Mouse (Mus musculus) spleen, adult 12 weeks (tissue): ENCODE results near the gene Mrpl42.
"Not testable (repeated sequence)": the region's sequence is repeated elsewhere in the genome, so short reads cannot be mapped to it uniquely, and the experiment has no call there.

Source experiments
- DNase-seq: peaks from one replicate; pipeline ENCODE4 v3.0.0; 2022; ENCODE audit warnings: low spot score

The Mrpl42 gene

DNA sequence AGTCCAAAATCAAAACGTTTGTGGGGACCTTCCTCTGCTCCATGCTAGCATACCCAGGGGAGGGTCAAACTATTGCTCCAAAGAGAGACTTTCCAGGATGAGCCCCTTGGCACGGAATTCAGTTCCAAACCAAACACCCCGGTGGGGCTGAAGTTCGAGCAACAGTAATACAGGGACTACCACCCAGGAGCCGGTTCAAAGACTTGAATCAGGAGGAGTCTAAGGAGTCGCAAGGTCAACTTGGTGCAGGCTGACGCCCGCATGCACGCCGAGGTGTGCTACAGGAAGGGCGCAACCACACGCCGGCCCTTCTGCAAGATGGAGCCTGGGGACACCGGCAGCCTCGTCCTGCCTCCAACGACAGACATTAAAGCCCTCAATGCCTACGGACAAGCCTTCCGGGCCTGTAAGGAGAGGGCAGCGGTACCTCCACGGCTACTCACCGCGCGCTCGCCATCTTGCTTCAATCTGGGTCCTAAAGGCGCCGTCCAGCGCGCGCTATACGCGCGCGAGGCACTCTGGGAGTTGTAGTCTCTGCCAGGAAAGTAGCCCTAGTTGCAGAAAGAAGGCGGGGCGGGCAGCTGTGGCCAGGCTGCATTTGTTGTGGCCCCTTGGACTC lies at the start of gene Mrpl42:
Mrpl42 (minus strand) TSS at position 478 of the 619 bp plus-strand sequence.
- peak; percentile 75 for DNase-seq

DNA sequence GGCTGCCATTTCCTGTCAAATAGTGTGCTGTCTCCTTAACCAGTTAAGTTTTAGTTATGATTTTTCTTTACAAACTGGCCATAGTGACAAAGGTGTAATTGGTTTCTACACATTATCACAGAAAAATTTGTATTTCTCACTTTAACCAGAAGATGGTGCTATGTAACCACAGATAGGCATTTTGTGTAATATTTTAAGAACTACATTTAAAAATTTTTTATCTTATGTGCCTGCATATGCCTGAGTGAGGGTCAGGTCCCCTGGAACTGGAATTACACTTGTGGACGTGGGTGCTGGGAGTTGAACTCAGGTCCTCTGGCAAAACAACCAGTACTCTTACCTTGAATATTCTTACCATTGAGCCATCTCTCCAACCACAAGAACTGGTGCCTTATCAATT lies 48.8 kb upstream of the Mrpl42 start:
- DNase-seq = no peak

DNA sequence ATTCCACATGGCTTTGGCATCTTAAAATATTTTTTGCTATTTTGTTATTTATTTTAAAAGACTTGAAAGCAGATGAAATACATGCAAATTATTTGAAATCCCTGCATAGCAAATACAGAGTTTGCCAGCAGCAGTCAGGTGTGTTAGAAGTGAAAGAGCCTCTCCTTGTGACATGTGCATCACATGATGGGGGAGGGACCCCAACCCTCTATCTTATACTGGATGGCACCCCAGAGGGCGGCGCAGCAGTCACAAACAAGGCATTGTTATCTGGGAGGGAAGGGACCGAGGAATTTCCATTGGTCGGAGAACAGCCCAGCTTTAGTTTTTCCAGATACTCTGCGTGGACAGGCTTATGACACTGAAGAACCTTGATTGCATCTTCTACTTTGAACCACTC lies 47.3 kb upstream of the Mrpl42 start:
- DNase-seq = not testable (repeated sequence)

- no peak for DNase-seq
Measured at GRCm38 (mm10) chr10:95548154-95548826, 46.5 kb upstream of the Mrpl42 start.

DNA sequence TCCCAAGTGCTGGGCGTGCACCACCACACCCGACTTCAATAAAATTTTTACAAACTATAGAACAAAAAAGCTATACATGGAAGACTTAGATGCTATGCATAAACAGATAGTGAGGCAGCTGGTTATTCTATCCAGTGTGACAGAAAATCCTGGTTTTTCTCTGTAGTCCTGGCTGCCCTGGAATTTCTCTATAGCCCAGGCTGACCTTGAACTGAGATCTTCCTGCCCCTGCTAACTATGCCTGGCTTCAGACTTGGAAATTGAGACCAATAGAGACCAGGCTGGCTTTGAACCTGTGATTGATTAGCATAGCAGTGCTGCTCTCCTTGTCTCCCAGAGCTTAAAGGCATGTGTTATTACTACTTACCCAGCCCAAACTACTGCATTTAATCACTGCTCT lies 44.4 kb upstream of the Mrpl42 start:
- DNase-seq = no peak

- DNase-seq = no peak
Measured at GRCm38 (mm10) chr10:95545051-95545450, 43.3 kb upstream of the Mrpl42 start.

- DNase-seq = no peak
Measured at GRCm38 (mm10) chr10:95544651-95545050, 42.9 kb upstream of the Mrpl42 start.

- DNase-seq = no peak
Measured at GRCm38 (mm10) chr10:95544004-95544403, 42.3 kb upstream of the Mrpl42 start.

- no peak for DNase-seq
Measured at GRCm38 (mm10) chr10:95543377-95543776, 41.6 kb upstream of the Mrpl42 start.

DNA sequence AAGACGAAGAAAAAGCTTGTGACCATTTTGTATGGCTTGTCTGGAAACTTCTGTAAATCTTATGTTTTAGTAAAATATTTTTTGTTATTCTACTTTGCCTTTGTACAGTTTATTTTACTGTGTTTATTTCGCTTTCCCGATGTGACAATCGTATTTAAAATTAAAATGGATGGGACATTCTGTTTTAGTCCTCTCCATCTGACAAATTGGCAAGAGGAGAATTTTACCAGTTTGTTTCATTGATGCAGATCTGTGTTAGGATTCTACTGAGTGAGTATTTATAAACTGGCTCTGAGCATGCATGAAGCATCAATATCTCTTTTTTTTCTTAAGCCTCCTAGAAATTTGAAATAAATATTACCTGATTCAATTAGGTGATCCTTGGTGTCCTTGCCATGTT lies 41.2 kb upstream of the Mrpl42 start:
- DNase-seq = no peak

GRCm38 (mm10) chr10:95539841-95540240 lies 38.1 kb upstream of the Mrpl42 start:
- no peak for DNase-seq

DNA sequence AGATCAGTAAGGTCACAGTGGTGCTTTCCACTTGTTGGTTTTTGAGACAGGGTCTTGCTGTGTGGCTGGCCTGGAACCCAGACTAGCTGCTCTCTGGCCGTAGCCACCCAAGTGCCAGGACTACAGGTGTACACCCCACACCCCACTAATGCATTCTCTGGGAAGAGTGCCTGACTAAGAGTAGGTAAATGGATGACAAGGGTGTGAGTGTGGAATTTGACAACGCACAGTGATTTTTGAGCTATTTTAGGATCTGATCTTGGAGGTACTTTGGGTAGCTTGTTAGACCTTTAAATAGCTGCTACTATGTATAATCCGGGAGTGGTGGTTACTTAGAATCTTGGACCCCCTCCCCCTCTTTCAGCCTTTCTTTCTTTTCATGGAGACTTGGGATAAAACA lies 37.5 kb upstream of the Mrpl42 start:
- no peak for DNase-seq

DNA sequence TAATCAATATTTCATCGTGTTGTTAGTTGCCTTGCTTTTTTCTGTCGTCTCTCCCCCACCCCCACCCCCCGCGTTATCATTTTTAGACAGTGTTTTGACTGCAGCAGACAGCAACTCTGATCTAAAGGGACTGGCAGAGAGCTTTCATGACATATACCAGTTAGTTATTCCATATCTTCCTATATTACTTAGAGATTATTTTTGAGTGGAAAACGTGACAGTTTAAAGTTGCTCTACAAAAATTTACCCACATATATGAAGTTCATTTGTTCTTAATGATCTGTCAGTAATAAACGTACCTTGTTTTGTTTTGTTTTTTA lies 34.4 kb upstream of the Mrpl42 start:
- DNase-seq = no peak

DNA sequence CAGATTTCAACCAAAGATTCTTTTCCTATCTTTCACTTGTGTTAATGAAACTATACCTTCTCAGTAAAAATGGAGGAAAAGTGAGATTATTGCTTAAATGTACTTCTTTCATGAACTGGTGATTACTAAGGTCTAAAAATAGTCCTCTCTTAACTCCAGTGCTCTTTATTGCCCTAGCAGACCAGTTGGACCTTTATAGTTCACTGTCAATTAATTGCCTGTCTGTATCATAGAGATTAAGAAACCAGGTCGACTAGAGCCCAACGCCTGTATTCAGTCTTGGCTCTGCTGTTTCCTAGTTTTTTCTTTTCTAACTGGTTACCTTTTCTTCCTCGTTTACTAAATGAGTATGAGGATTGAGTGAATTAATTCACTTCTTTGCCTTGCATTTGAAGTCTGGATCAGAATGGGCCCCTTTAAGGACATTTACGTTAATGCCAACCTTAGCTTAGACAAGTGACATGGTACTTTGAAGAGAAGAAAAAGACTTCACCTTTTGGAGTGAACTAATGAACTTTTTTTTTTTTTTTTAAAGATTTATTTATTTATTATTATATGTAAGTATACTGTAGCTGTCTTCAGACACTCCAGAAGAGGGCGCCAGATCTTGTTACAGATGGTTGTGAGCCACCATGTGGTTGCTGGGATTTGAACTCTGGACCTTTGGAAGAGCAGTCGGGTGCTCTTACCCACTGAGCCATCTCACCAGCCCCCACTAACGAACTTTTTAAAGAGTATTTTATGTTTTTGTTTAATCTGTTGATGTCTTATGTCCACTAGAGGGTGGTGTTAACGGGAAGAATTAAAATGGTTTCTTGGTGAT lies 33.9 kb upstream of the Mrpl42 start:
- no peak for DNase-seq

DNA sequence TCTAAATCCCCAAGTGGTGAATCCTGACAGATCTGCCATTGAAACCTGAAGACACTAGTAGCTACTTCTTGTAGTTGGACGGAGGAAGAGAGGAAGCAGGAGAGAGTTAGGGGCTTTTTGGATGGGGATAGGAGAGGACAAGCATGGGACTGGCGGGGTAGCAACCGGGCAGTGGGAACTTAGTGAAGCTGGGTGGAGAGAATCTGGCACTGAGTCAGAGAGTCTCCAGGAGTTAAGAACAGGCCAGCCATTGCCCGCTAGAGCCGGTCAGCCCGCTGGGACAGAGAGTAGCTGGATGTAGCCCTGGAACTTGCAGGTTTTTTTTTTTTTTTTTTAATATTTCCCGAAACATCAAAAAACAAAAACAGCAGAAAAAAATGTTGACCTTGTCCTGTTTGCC lies 31.6 kb upstream of the Mrpl42 start:
- no peak for DNase-seq

DNA sequence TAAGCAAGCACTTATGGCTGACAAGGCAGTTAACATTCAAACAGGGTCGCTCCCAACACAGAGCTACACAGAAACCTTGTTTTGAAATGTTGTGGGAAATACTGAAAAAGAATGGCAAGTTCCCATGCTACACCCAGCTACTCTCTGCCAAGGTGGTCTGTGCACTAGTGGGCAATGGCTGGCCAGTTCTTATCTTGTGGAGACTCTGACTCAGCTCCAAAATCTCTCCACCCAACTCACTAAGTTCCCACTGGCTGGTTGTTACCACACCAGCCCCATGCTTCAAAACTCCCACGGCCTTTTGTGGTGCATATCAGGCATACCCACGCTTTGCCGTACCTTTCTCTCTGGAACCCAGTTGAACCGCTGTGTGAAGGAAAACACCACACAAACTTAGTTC lies 31.2 kb upstream of the Mrpl42 start:
- no peak for DNase-seq

DNA sequence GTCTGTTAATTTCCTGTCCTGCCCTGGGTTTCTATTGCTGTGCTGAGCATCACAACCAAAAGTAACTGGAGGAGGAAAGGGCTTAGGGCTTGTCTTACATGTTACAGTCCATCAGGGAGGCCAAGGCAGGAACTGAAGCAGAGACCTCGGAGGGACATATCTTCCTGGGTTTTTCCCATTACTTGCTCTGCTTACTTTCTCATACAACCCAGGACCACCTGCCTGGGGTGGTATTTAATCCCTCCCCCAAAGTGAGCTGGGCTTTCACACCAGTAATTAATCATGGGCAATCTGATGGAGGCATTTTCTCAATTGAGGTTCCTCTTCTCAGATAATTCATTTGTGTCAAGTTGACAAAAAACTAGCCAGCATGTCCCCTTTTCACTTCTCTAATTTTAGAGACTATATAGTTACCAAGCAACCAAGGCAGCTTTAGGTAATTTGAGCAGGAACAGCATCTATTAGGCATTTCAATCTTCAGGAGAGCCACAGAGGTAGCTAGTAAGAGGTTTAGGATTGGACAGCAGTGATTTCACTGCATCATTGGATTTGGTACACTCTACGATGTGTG lies 28.9 kb upstream of the Mrpl42 start:
- DNase-seq = no peak

DNA sequence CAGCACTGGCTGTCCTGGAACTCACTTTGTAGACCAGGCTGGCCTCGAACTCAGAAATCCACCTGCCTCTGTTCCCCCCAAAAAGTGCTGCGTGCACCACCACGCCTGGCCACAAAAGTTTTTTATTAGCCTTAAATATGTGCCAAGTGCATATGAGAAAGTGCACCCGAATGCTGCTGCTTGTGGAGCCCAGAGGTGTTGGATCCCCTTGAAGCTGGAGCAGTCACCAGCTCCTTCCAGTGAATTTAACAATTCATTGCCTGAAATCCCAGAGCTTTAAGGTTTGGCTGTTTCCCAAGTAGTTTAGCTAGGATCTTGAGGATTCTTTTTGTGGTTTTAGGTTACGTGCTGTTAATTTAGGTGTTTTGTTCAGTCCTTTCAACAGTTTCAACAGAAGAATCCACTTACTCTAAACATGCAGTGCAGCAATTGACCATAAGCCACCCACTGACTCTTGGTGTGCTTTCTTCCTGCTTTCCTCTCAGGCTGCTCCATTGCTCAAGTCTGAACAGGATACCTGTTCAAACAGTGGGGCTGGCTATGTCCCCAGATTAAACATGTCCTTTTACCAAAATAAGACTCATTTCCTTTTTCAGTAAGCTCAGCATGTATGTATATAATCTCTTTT lies 24.9 kb upstream of the Mrpl42 start:
- no peak for DNase-seq

- DNase-seq = no peak
Measured at GRCm38 (mm10) chr10:95525871-95526270, 24.1 kb upstream of the Mrpl42 start.

DNA sequence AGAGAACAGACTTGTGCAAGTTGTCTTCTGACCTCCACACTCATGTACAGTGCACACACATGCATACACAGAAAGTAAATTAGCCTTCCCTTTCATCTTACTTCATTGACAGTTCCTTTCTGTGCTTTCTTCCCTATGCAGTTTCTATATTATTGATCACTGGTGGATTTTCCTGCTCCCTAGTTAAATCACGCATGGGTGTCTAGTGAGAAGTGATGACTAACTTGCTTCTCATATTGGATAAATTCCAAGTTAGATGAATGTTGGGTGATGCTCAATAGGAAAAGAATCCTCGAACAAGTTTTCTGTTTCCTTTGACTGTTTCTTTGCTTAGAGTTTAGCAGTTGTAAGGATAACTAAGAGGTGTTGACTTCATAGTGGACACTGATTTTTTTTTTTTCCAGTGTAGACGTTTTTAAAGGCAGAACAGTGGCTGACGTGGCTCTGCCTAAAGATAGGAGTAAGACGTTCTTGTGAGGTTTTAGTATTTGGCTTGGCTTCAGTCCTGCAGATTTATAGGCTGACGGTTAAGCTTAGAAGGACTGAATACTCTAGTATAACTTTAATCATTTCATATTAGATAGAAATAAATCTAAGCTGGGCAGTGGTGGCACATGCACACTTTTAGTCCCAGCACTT lies 23.4 kb upstream of the Mrpl42 start:
- DNase-seq = no peak

DNA sequence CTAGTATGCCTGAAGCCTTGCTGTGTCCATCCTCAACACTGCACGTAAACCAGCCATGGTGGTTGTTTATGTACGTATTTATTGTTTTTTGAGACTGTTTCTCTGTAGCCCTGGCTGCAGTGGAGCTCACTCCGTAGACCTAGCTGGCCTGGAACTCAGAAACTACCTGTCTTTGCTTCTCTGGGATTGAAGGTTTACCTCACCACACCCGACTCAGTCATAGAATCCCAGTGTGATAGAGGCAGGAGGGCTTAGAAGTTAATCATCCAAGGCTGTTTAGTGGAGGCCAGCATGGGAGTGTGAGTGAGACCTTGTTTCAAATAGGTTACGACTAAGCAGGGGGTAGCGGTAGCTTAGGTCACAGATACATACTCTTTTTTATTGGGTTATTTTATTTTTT lies 15.9 kb upstream of the Mrpl42 start:
- DNase-seq = no peak

GRCm38 (mm10) chr10:95515293-95515931 lies 13.7 kb upstream of the Mrpl42 start:
- peak; percentile 68 for DNase-seq
